Mouse (Mus musculus) cerebellum, adult 2 months (tissue): Measurements from ENCODE around the gene Slco1a5.

ENCODE experiments used
- CTCF ChIP-seq: fragments of 200-500 bp; IDR thresholded peaks from 2 replicates; pipeline ENCODE4 v1.5.1; 2011; ENCODE audit warnings: low read depth, mild to moderate bottlenecking, control low read depth, low read length, moderate library complexity, borderline replicate concordance; ENCODE audit not compliant: insufficient read depth
- POLR2A ChIP-seq: fragments of 200-500 bp; IDR thresholded peaks from 2 replicates; pipeline ENCODE4 v1.6.1; 2011; ENCODE audit warnings: low read length, control low read depth, borderline replicate concordance; ENCODE audit not compliant: insufficient read depth

DNA sequence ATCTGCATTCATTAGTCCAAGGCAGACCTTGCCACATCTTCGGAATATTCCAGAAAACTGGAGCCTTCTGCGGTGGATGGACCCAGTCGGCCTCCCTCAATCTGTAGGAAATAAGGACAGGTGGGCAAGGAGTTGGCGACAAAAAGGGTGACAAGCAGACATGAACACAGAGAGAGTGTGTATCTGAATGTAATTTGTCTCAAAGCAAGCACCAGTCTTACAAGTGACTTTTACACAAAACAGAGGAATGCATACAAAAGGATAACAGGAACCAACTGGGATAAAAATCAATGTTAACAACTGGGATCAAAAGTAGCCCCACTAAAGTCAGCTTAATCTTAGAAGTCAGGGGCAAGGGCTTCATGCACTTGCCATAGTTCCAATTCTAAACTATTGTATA, 114.4 kb downstream of the Slco1a5 start, which contains the start of gene Slco1a6:
- TF ChIP-seq CTCF (no peak), POLR2A (no peak)
